9 mouse cellular contexts compared by ENCODE assay signal in genomic region chr1:89627650-89628049, GRCm38 (mm10).
DNase-seq lines count a peak whose midpoint lies in the region; ATAC-seq and TF ChIP-seq lines count a peak whose summit lies in the region.
"Had no signal": no experiment of that assay in that cellular context is flagged by ENCODE, and none has a peak within 500 bp of the region (broad histone marks: within the 10 kb centered on the region; RNA-seq: fewer than 3 reads in every experiment).

No protein-coding gene starts in this region.

- no peaks in the 10 kb centered on the region for H3K27me3 ChIP-seq in forebrain, embryonic 10.5 days (ENCODE audit: poor library complexity, severe bottlenecking)
- H3K27me3 ChIP-seq in forebrain, embryonic 11.5 days (ENCODE audit: control insufficient read depth, insufficient read depth, low read length) = no peaks in the 10 kb centered on the region
- H3K27me3 ChIP-seq in liver, postnatal 0 days (ENCODE audit: insufficient read depth, low read length) = no peaks in the 10 kb centered on the region
- H3K27me3 ChIP-seq in liver, embryonic 12.5 days (replicated peaks) = no peaks in the 10 kb centered on the region
- no peaks in the 10 kb centered on the region for H3K27me3 ChIP-seq in midbrain, embryonic 11.5 days (ENCODE audit: control insufficient read depth, insufficient read depth, low read length)
- H3K27me3 ChIP-seq: CH12.LX had no signal

- peaks cover 8% of the 10 kb centered on the region for H3K4me1 ChIP-seq in forebrain, embryonic 10.5 days
- H3K4me1 ChIP-seq in forebrain, embryonic 11.5 days (replicated peaks; ENCODE audit: control insufficient read depth, insufficient read depth, low read length) = no peaks in the 10 kb centered on the region
- H3K4me1 ChIP-seq in liver, postnatal 0 days (ENCODE audit: insufficient read depth) = no peaks in the 10 kb centered on the region
- H3K4me1 ChIP-seq in liver, embryonic 12.5 days = peaks cover 8% of the 10 kb centered on the region; the same call in 1 of the 2 replicates
- H3K4me1 ChIP-seq in midbrain, embryonic 11.5 days (ENCODE audit: control insufficient read depth, insufficient read depth, low read length) = no peaks in the 10 kb centered on the region

- H3K27ac ChIP-seq in forebrain, embryonic 10.5 days = 0 out of 2 replicates have a peak overlapping the region, but pooled peaks have one; percentile 30
- H3K27ac ChIP-seq in forebrain, embryonic 11.5 days (ENCODE audit: low read depth, low read length) = no peak overlapping the region
- H3K27ac ChIP-seq in liver, postnatal 0 days (ENCODE audit: low read depth) = no peak overlapping the region
- no peak overlapping the region for H3K27ac ChIP-seq in liver, embryonic 12.5 days
- H3K27ac ChIP-seq in midbrain, embryonic 11.5 days (ENCODE audit: low read depth, low read length) = no peak overlapping the region

- H3K4me2 ChIP-seq in forebrain, embryonic 11.5 days (ENCODE audit: low read depth, low read length, severe bottlenecking) = no peak overlapping the region
- H3K4me2 ChIP-seq in liver, postnatal 0 days (ENCODE audit: low read depth, low read length) = no peak overlapping the region
- no peak overlapping the region for H3K4me2 ChIP-seq in liver, embryonic 12.5 days
- no peak overlapping the region for H3K4me2 ChIP-seq in midbrain, embryonic 11.5 days

- H3K9ac ChIP-seq in forebrain, embryonic 11.5 days (ENCODE audit: low read length) = no peak overlapping the region
- H3K9ac ChIP-seq in liver, postnatal 0 days (replicated peaks) = no peak overlapping the region
- H3K9ac ChIP-seq in liver, embryonic 12.5 days = no peak overlapping the region
- H3K9ac ChIP-seq in midbrain, embryonic 11.5 days (ENCODE audit: low read length) = no peak overlapping the region

- H3K9me3 ChIP-seq in forebrain, embryonic 10.5 days = no peaks in the 10 kb centered on the region
- no peaks in the 10 kb centered on the region for H3K9me3 ChIP-seq in forebrain, embryonic 11.5 days (ENCODE audit: control insufficient read depth, low read length)
- H3K9me3 ChIP-seq in liver, postnatal 0 days (ENCODE audit: low read length) = no peaks in the 10 kb centered on the region
- no peaks in the 10 kb centered on the region for H3K9me3 ChIP-seq in liver, embryonic 12.5 days (replicated peaks)
- no peaks in the 10 kb centered on the region for H3K9me3 ChIP-seq in midbrain, embryonic 11.5 days (ENCODE audit: control insufficient read depth, low read length)

- no peak for DNase-seq in forebrain, embryonic 10.5 days (ENCODE audit: extremely low spot score, low spot score)
- DNase-seq in forebrain, embryonic 11.5 days (ENCODE audit: low spot score) = no peak
- DNase-seq in liver, postnatal 0 days = peak; percentile 41
- DNase-seq in cerebellum, postnatal 36 days = peak; percentile 82 to 85
- peak; percentile 94 for DNase-seq in midbrain, embryonic 11.5 days (ENCODE audit: low spot score, missing footprints)
- no peak for DNase-seq in urinary bladder, postnatal 10 days (ENCODE audit: low spot score)
- no peak for DNase-seq in spleen, adult 12 weeks (ENCODE audit: low spot score)

- TF ChIP-seq EP300 in liver, postnatal 0 days (IDR thresholded peaks at IDR 0.05; ENCODE audit: low read depth) = no peak

- H3K4me3 ChIP-seq in forebrain, embryonic 10.5 days = no peak overlapping the region
- no peak overlapping the region for H3K4me3 ChIP-seq in forebrain, embryonic 11.5 days (ENCODE audit: low read depth, low read length)
- H3K4me3 ChIP-seq in liver, postnatal 0 days (ENCODE audit: low read depth, low read length) = no peak overlapping the region
- H3K4me3 ChIP-seq in liver, embryonic 12.5 days = no peak overlapping the region
- no peak overlapping the region for H3K4me3 ChIP-seq in midbrain, embryonic 11.5 days (ENCODE audit: low read depth, low read length)

- peaks cover 50% of the 10 kb centered on the region for H3K36me3 ChIP-seq in forebrain, embryonic 10.5 days (replicated peaks)
- no peaks in the 10 kb centered on the region for H3K36me3 ChIP-seq in forebrain, embryonic 11.5 days (ENCODE audit: control insufficient read depth, insufficient read depth, low read length)
- H3K36me3 ChIP-seq in liver, postnatal 0 days (replicated peaks; ENCODE audit: insufficient read depth, low read length) = no peaks in the 10 kb centered on the region
- no peaks in the 10 kb centered on the region for H3K36me3 ChIP-seq in liver, embryonic 12.5 days
- no peaks in the 10 kb centered on the region for H3K36me3 ChIP-seq in midbrain, embryonic 11.5 days (ENCODE audit: control insufficient read depth, insufficient read depth, low read length)

- WGBS in forebrain, embryonic 10.5 days = 71% methylated on average over 3 of the region's 3 CpGs
- WGBS in forebrain, embryonic 11.5 days = 75% methylated on average over 3 of the region's 3 CpGs
- WGBS in liver, postnatal 0 days (ENCODE audit: insufficient replicate concordance) = 58% methylated on average over 3 of the region's 3 CpGs
- WGBS in liver, embryonic 12.5 days (ENCODE audit: insufficient replicate concordance) = 55% methylated on average over 3 of the region's 3 CpGs
- 66% methylated on average over 3 of the region's 3 CpGs for WGBS in midbrain, embryonic 11.5 days

- ATAC-seq in forebrain, embryonic 11.5 days (replicated peaks; ENCODE audit: low FRiP score) = no peak
- ATAC-seq in liver, postnatal 0 days = no peak
- ATAC-seq in liver, embryonic 12.5 days = no peak
- no peak for ATAC-seq in midbrain, embryonic 11.5 days (ENCODE audit: low FRiP score)

- peak; percentile 47 for TF ChIP-seq CTCF in liver, postnatal 0 days (IDR thresholded peaks at IDR 0.05; ENCODE audit: low read depth)

Comparison
In these comparisons a context has a peak if more than half of its experiments do, and no peak if none do; other contexts are left out.
1. DNase-seq: peak in liver, postnatal 0 days (single experiment), cerebellum, postnatal 36 days (2 of 2) and midbrain, embryonic 11.5 days (single experiment); none in forebrain, embryonic 10.5 days (single experiment), forebrain, embryonic 11.5 days (single experiment), urinary bladder, postnatal 10 days (single experiment) and spleen, adult 12 weeks (single experiment).